Mouse (Mus musculus): Measurements from ENCODE around the gene Grhl3. TPM values are rescaled to one million over a fixed set of nuclear protein-coding genes. Genes with fewer than 3 reads are reported as not detected.

The Grhl3 gene
- total RNA-seq, 2 experiments from 2014 or later, result not detected

- ATAC-seq (replicated peaks; ENCODE audit: poor library complexity), result no peak
These were observed 41.4 kb downstream of the Grhl3 start for GRCm38 (mm10) chr4:135531771-135532613.

GRCm38 (mm10) chr4:135531236-135531635 is 42.2 kb downstream of the Grhl3 start:
- no peak for ATAC-seq (replicated peaks; ENCODE audit: poor library complexity)

GRCm38 (mm10) chr4:135530270-135530669 is 43.2 kb downstream of the Grhl3 start:
- ATAC-seq (replicated peaks; ENCODE audit: poor library complexity), result no peak

- no peak for ATAC-seq (replicated peaks; ENCODE audit: poor library complexity)
These were observed 47.3 kb downstream of the Grhl3 start for GRCm38 (mm10) chr4:135526039-135526710.

- no peak for ATAC-seq (replicated peaks; ENCODE audit: poor library complexity)
These were observed 48.4 kb downstream of the Grhl3 start for GRCm38 (mm10) chr4:135525057-135525456.

GRCm38 (mm10) chr4:135523939-135524338 is 49.5 kb downstream of the Grhl3 start:
- ATAC-seq (replicated peaks; ENCODE audit: poor library complexity), result no peak

- ATAC-seq (replicated peaks; ENCODE audit: poor library complexity), result no peak
These were observed 53.0 kb downstream of the Grhl3 start for GRCm38 (mm10) chr4:135520421-135520820.

- no peak for ATAC-seq (replicated peaks; ENCODE audit: poor library complexity)
These were observed 55.3 kb downstream of the Grhl3 start for GRCm38 (mm10) chr4:135518135-135518534.

- ATAC-seq (replicated peaks; ENCODE audit: poor library complexity), result peak; percentile 88
These were observed 56.8 kb downstream of the Grhl3 start for GRCm38 (mm10) chr4:135516351-135517316.

GRCm38 (mm10) chr4:135514925-135515324 is 58.5 kb downstream of the Grhl3 start:
- ATAC-seq (replicated peaks; ENCODE audit: poor library complexity), result no peak

- ATAC-seq (replicated peaks; ENCODE audit: poor library complexity), result no peak
These were observed 59.6 kb downstream of the Grhl3 start for GRCm38 (mm10) chr4:135513865-135514264.

GRCm38 (mm10) chr4:135509515-135509914 is 63.9 kb downstream of the Grhl3 start:
- no peak for ATAC-seq (replicated peaks; ENCODE audit: poor library complexity)

- ATAC-seq (replicated peaks; ENCODE audit: poor library complexity), result peak; percentile 48
These were observed 64.9 kb downstream of the Grhl3 start for GRCm38 (mm10) chr4:135508419-135509039.

- peak; percentile 63 for ATAC-seq (replicated peaks; ENCODE audit: poor library complexity)
These were observed 65.7 kb downstream of the Grhl3 start for GRCm38 (mm10) chr4:135507547-135508350.

- ATAC-seq (replicated peaks; ENCODE audit: poor library complexity), result peak; percentile 49
These were observed 67.6 kb downstream of the Grhl3 start for GRCm38 (mm10) chr4:135505794-135506193.

- ATAC-seq (replicated peaks; ENCODE audit: poor library complexity), result 0 out of 2 replicates have a peak, but pooled peaks have one; percentile 26
These were observed 71.8 kb downstream of the Grhl3 start for GRCm38 (mm10) chr4:135501587-135501986.

- ATAC-seq (replicated peaks; ENCODE audit: poor library complexity), result 0 out of 2 replicates have a peak, but pooled peaks have one; percentile 19
These were observed 73.6 kb downstream of the Grhl3 start for GRCm38 (mm10) chr4:135499831-135500230.

- ATAC-seq (replicated peaks; ENCODE audit: poor library complexity), result no peak
These were observed 75.3 kb downstream of the Grhl3 start for GRCm38 (mm10) chr4:135498136-135498535.

- no peak for ATAC-seq (replicated peaks; ENCODE audit: poor library complexity)
These were observed 77.6 kb downstream of the Grhl3 start for GRCm38 (mm10) chr4:135495810-135496209.

- ATAC-seq (replicated peaks; ENCODE audit: poor library complexity), result no peak
These were observed 78.0 kb downstream of the Grhl3 start for GRCm38 (mm10) chr4:135495397-135495791.

All from megakaryocyte progenitor cell, adult 5-6 weeks (primary cell).